19 mouse cellular contexts compared by ENCODE assay signal in genomic region chr2:26143556-26143955, GRCm38 (mm10). TPM values are rescaled to one million over a fixed set of nuclear protein-coding genes. Genes with fewer than 3 reads are reported as not detected.
A peak's percentile ranks its signal among the peaks of the same experiment; 100 is the strongest.
DNase-seq lines count a peak whose midpoint lies in the region; ATAC-seq and TF ChIP-seq lines count a peak whose summit lies in the region.
"Had no signal": no experiment of that assay in that cellular context is flagged by ENCODE, and none has a peak within 500 bp of the region (broad histone marks: within the 10 kb centered on the region; RNA-seq: fewer than 3 reads in every experiment).

No protein-coding gene starts in this region.

- no peak for TF ChIP-seq CTCF in hindbrain, postnatal 0 days (IDR thresholded peaks at IDR 0.05; ENCODE audit: low read depth)

- 58% methylated on average over 2 of the region's 2 CpGs for WGBS in hindbrain, postnatal 0 days
- WGBS in hindbrain, embryonic 10.5 days = 69% methylated on average over 2 of the region's 2 CpGs

- peak; percentile 65 for DNase-seq in hindbrain, postnatal 0 days (ENCODE audit: low spot score)
- DNase-seq in hindbrain, embryonic 10.5 days (ENCODE audit: low spot score) = no peak
- DNase-seq in adrenal gland, adult 8-10 months = peak; percentile 86
- DNase-seq in brain, adult 2 months (ENCODE audit: low read depth, low spot score) = peak; percentile 94
- DNase-seq in cerebellum, postnatal 25 days = peak; percentile 86 to 91
- no peak for DNase-seq in right cerebral cortex, adult 2 months (ENCODE audit: low spot score in 2 of 2)
- DNase-seq in spleen, postnatal 14 days (ENCODE audit: low spot score in 2 of 2) = no peak
- DNase-seq: heart, postnatal 36 days; lung, postnatal 4 days; right cerebral cortex, postnatal 14 days had no signal

- H3K9ac ChIP-seq in hindbrain, postnatal 0 days (replicated peaks; ENCODE audit: low read length) = no peak overlapping the region
- H3K9ac ChIP-seq: embryonic facial prominence, embryonic 15.5 days; forebrain, embryonic 12.5 days had no signal

- H3K4me3 ChIP-seq in hindbrain, postnatal 0 days (ENCODE audit: low read length) = no peak overlapping the region
- no peak overlapping the region for H3K4me3 ChIP-seq in hindbrain, embryonic 10.5 days
- H3K4me3 ChIP-seq: embryonic facial prominence, embryonic 15.5 days; forebrain, embryonic 12.5 days; heart, embryonic 10.5 days; layer of hippocampus, adult 2 months; left cerebral cortex, adult 2 months; myocyte had no signal

- no peaks in the 10 kb centered on the region for H3K9me3 ChIP-seq in hindbrain, postnatal 0 days (ENCODE audit: low read length)
- H3K9me3 ChIP-seq in hindbrain, embryonic 10.5 days = no peaks in the 10 kb centered on the region
- H3K9me3 ChIP-seq: embryonic facial prominence, embryonic 15.5 days; forebrain, embryonic 12.5 days; G1E; heart, embryonic 10.5 days had no signal

- H3K27me3 ChIP-seq in hindbrain, postnatal 0 days (ENCODE audit: insufficient read depth, low read length) = no peaks in the 10 kb centered on the region
- H3K27me3 ChIP-seq in hindbrain, embryonic 10.5 days (ENCODE audit: insufficient read depth, poor library complexity, severe bottlenecking) = no peaks in the 10 kb centered on the region
- H3K27me3 ChIP-seq: embryonic facial prominence, embryonic 15.5 days; forebrain, embryonic 12.5 days had no signal

- H3K36me3 ChIP-seq in hindbrain, postnatal 0 days (ENCODE audit: insufficient read depth, low read length) = no peaks in the 10 kb centered on the region
- H3K36me3 ChIP-seq in hindbrain, embryonic 10.5 days = peaks cover 1% of the 10 kb centered on the region; the same call in 1 of the 2 replicates
- H3K36me3 ChIP-seq: embryonic facial prominence, embryonic 15.5 days had no signal

- peaks cover 15% of the 10 kb centered on the region for H3K4me1 ChIP-seq in hindbrain, postnatal 0 days (ENCODE audit: insufficient read depth, low read length)
- peaks cover 42% of the 10 kb centered on the region for H3K4me1 ChIP-seq in hindbrain, embryonic 10.5 days (replicated peaks)

- ATAC-seq in hindbrain, postnatal 0 days = no peak
- ATAC-seq: inflammation-experienced regulatory T-cells, adult 6 months had no signal

- H3K4me2 ChIP-seq in hindbrain, postnatal 0 days (ENCODE audit: low read depth, low read length) = no peak overlapping the region
- H3K4me2 ChIP-seq: embryonic facial prominence, embryonic 15.5 days; forebrain, embryonic 12.5 days; midbrain, embryonic 11.5 days had no signal

- H3K27ac ChIP-seq in hindbrain, postnatal 0 days = peak overlapping the region; percentile 7; the same call in 1 of the 2 replicates
- H3K27ac ChIP-seq in hindbrain, embryonic 10.5 days = no peak overlapping the region
- H3K27ac ChIP-seq: embryonic facial prominence, embryonic 15.5 days; forebrain, embryonic 12.5 days; heart, embryonic 10.5 days; layer of hippocampus, adult 2 months; left cerebral cortex, adult 2 months had no signal

RNA-seq across cellular contexts. Expression of gene Nacc2, which starts 20.5 kb away (rescaled TPM):
- 50.1 and 61.4 TPM in 2 replicates for total RNA-seq in hindbrain, postnatal 0 days (2014; rRNA removed)
- 28.7 and 29.9 TPM in 2 replicates for polyA plus RNA-seq in hindbrain, postnatal 0 days (2015; fragmentation: Nextera tagmentation; extraction: Ambion mirVana)
- polyA plus RNA-seq in hindbrain, embryonic 10.5 days (2016; fragmentation: Nextera tagmentation; extraction: Ambion mirVana) = 6.2 and 8.4 TPM in 2 replicates
- total RNA-seq in adrenal gland, adult 8-10 months (2022) = 10 to 100 TPM; 42.6 to 58.0 (median 46.9) TPM

Comparison
In these comparisons a context has a peak if more than half of its experiments do, and no peak if none do; other contexts are left out.
1. DNase-seq: peak in hindbrain, postnatal 0 days (single experiment), adrenal gland, adult 8-10 months (single experiment), brain, adult 2 months (single experiment) and cerebellum, postnatal 25 days (2 of 2); none in hindbrain, embryonic 10.5 days (single experiment), right cerebral cortex, adult 2 months (0 of 2) and spleen, postnatal 14 days (0 of 2).